ENCODE assay signal across 9 mouse cellular contexts in the genomic region with DNA sequence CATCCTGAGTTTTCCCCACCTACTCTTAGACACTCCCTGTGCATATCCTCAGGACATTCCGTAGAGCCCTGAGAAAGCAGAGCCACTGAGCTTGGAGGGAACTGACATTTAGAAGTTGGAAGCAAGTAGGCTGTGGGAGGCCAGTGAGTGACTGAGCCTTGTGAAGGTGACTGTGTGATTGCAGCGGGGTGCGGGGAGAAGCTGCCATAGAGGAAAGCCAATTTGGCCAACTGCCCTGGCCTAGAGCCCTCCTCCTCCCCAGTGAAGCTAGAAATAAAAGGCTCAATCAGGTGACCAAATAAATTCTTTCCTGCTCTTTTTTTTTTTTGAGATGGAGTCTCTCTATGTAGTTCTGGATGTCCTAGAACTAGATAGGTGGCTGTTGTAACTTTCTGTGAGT. TPM values are rescaled to one million over a fixed set of nuclear protein-coding genes. Genes with fewer than 3 reads are reported as not detected.
DNase-seq lines count a peak whose midpoint lies in the region; ATAC-seq and TF ChIP-seq lines count a peak whose summit lies in the region.
"Had no signal": no experiment of that assay in that cellular context is flagged by ENCODE, and none has a peak within 500 bp of the region (broad histone marks: within the 10 kb centered on the region; RNA-seq: fewer than 3 reads in every experiment).

No protein-coding gene starts in this region.

- no peak overlapping the region for H3K9ac ChIP-seq in MEL (ENCODE audit: control insufficient read depth, low read depth, low read length, poor library complexity, severe bottlenecking)
- H3K9ac ChIP-seq in intestine, embryonic 15.5 days: no peak overlapping the region
- peak overlapping the region; percentile 99 for H3K9ac ChIP-seq in liver, embryonic 12.5 days
- no peak overlapping the region for H3K9ac ChIP-seq in stomach, embryonic 16.5 days (ENCODE audit: low read length)
- H3K9ac ChIP-seq: hindbrain, embryonic 15.5 days had no signal

- DNase-seq in MEL (ENCODE audit: low read depth, low spot score): no peak
- peak; percentile 62 to 67 for DNase-seq in adrenal gland, adult 18-20 months (ENCODE audit: low spot score in 2 of 2)
- peak; percentile 87 for DNase-seq in gastrocnemius, adult 18-20 months (ENCODE audit: low spot score)
- no peak for DNase-seq in embryo, embryonic 10.5 days (ENCODE audit: low spot score)
- no peak for DNase-seq in MN1 (ENCODE audit: low spot score)

- ATAC-seq in intestine, embryonic 15.5 days: no peak
- ATAC-seq in liver, embryonic 12.5 days: no peak
- ATAC-seq in stomach, embryonic 16.5 days (ENCODE audit: insufficient read depth, low FRiP score): no peak

- no peak for TF ChIP-seq POLR2A in MEL (IDR thresholded peaks at IDR 0.05; ENCODE audit: control insufficient read depth in 1 of 2, insufficient read depth in 1 of 2, low read depth in 1 of 2, low read length in 2 of 2, poor library complexity in 1 of 2)

- peak overlapping the region; percentile 20 for H3K4me2 ChIP-seq in intestine, embryonic 15.5 days (replicated peaks)
- H3K4me2 ChIP-seq in liver, embryonic 12.5 days: peak overlapping the region; percentile 99
- H3K4me2 ChIP-seq in stomach, embryonic 16.5 days (ENCODE audit: low read depth, low read length): no peak overlapping the region
- H3K4me2 ChIP-seq: hindbrain, embryonic 15.5 days had no signal

- no peak for TF ChIP-seq RAD21 in MEL (IDR thresholded peaks at IDR 0.05; ENCODE audit: low read depth, low read length)

- H3K4me1 ChIP-seq in MEL (ENCODE audit: control insufficient read depth in 1 of 2, insufficient read depth in 2 of 2, low read length in 2 of 2): peaks cover 17 to 65% of the 10 kb centered on the region in 2 experiments
- H3K4me1 ChIP-seq in intestine, embryonic 15.5 days (replicated peaks): peaks cover 31% of the 10 kb centered on the region
- peaks cover 79% of the 10 kb centered on the region for H3K4me1 ChIP-seq in liver, embryonic 12.5 days
- peaks cover 29% of the 10 kb centered on the region for H3K4me1 ChIP-seq in stomach, embryonic 16.5 days (ENCODE audit: control insufficient read depth, insufficient read depth, low read length)

- peaks cover 3 to 61% of the 10 kb centered on the region in 2 experiments for H3K36me3 ChIP-seq in MEL (ENCODE audit: control insufficient read depth in 1 of 2, insufficient read depth in 2 of 2, low read length in 2 of 2)
- 0 out of 2 replicates have a peak, but pooled peaks cover 2% of the 10 kb centered on the region for H3K36me3 ChIP-seq in intestine, embryonic 15.5 days
- H3K36me3 ChIP-seq in liver, embryonic 12.5 days: peaks cover 79% of the 10 kb centered on the region
- H3K36me3 ChIP-seq in stomach, embryonic 16.5 days (ENCODE audit: control insufficient read depth, insufficient read depth, low read length): no peaks in the 10 kb centered on the region

- H3K79me2 ChIP-seq in MEL (ENCODE audit: control insufficient read depth, insufficient read depth, low read length, poor library complexity): peaks cover 38% of the 10 kb centered on the region

- no peak for TF ChIP-seq EP300 in MEL (IDR thresholded peaks at IDR 0.05; ENCODE audit: low read depth in 1 of 2, low read length in 2 of 2)

- peak overlapping the region; percentile 29 for H3K27ac ChIP-seq in MEL (ENCODE audit: control insufficient read depth, low read depth, low read length)
- 0 out of 2 replicates have a peak overlapping the region, but pooled peaks have one; percentile 1 for H3K27ac ChIP-seq in intestine, embryonic 15.5 days
- H3K27ac ChIP-seq in liver, embryonic 12.5 days: peak overlapping the region; percentile 100
- 0 out of 2 replicates have a peak overlapping the region, but pooled peaks have one; percentile 40 for H3K27ac ChIP-seq in stomach, embryonic 16.5 days (ENCODE audit: low read length)
- H3K27ac ChIP-seq: hindbrain, embryonic 15.5 days had no signal

- no peak overlapping the region for H3K4me3 ChIP-seq in MEL (ENCODE audit: control insufficient read depth in 1 of 2, insufficient read depth in 1 of 2, low read depth in 2 of 2, low read length in 2 of 2)
- H3K4me3 ChIP-seq in intestine, embryonic 15.5 days (replicated peaks): 0 out of 2 replicates have a peak overlapping the region, but pooled peaks have one; percentile 0
- peak overlapping the region; percentile 98 for H3K4me3 ChIP-seq in liver, embryonic 12.5 days
- H3K4me3 ChIP-seq in stomach, embryonic 16.5 days (replicated peaks; ENCODE audit: low read length): no peak overlapping the region
- H3K4me3 ChIP-seq: hindbrain, embryonic 15.5 days had no signal

- WGBS in intestine, embryonic 15.5 days: 48% methylated on average over 3 of the region's 3 CpGs
- WGBS in liver, embryonic 12.5 days (ENCODE audit: insufficient replicate concordance): 67% methylated on average over 3 of the region's 3 CpGs
- 58% methylated on average over 3 of the region's 3 CpGs for WGBS in stomach, embryonic 16.5 days

- H3K27me3 ChIP-seq in MEL (ENCODE audit: control insufficient read depth in 1 of 2, insufficient read depth in 2 of 2, low read length in 2 of 2): no peaks in the 10 kb centered on the region
- H3K27me3 ChIP-seq in intestine, embryonic 15.5 days (replicated peaks): no peaks in the 10 kb centered on the region
- H3K27me3 ChIP-seq in liver, embryonic 12.5 days (replicated peaks): no peaks in the 10 kb centered on the region
- H3K27me3 ChIP-seq in stomach, embryonic 16.5 days (ENCODE audit: control insufficient read depth, insufficient read depth, low read length): no peaks in the 10 kb centered on the region
- H3K27me3 ChIP-seq: hindbrain, embryonic 15.5 days had no signal

- H3K9me3 ChIP-seq in MEL (replicated peaks; ENCODE audit: insufficient read depth, low read length): no peaks in the 10 kb centered on the region
- no peaks in the 10 kb centered on the region for H3K9me3 ChIP-seq in intestine, embryonic 15.5 days
- no peaks in the 10 kb centered on the region for H3K9me3 ChIP-seq in liver, embryonic 12.5 days (replicated peaks)
- H3K9me3 ChIP-seq in stomach, embryonic 16.5 days (replicated peaks; ENCODE audit: control insufficient read depth, low read length): no peaks in the 10 kb centered on the region
- H3K9me3 ChIP-seq: hindbrain, embryonic 15.5 days had no signal

- no peak for TF ChIP-seq CTCF in MEL (IDR thresholded peaks at IDR 0.05 in 2 of 3, conservative IDR thresholded peaks at IDR 0.05 in 1 of 3; ENCODE audit: control insufficient read depth in 1 of 3, insufficient read depth in 1 of 3, low read depth in 2 of 3, low read length in 3 of 3, poor library complexity in 1 of 3, severe bottlenecking in 1 of 3)

RNA-seq across cellular contexts. Expression of a gene that starts 2.6 kb away (rescaled TPM):
- total RNA-seq in MEL (2012; rRNA removed): 29.4 and 36.6 TPM in 2 replicates
- 10 to 100 TPM in 1 of 2 experiments, not detected in 1; 37.7 TPM for polyA plus RNA-seq in MEL (2012; ENCODE audit: insufficient read depth in 1 of 2, insufficient read length in 2 of 2, low read depth in 1 of 2, low replicate concordance in 2 of 2, missing spikeins in 1 of 2)
- 10 to 100 TPM; 41.5 to 53.6 TPM for total RNA-seq in adrenal gland, adult 18-20 months (2021)
- total RNA-seq in gastrocnemius, adult 18-20 months (2021): 10 to 100 TPM; 25.5 to 31.0 TPM
- 64.4 and 78.1 TPM in 2 replicates for polyA plus RNA-seq in intestine, embryonic 15.5 days (2015; fragmentation: Nextera tagmentation; extraction: Ambion mirVana)
- polyA plus RNA-seq in liver, embryonic 12.5 days (2016; fragmentation: Nextera tagmentation; extraction: Ambion mirVana): 213 and 219 TPM in 2 replicates
- polyA plus RNA-seq in stomach, embryonic 16.5 days (2015; fragmentation: Nextera tagmentation; extraction: Ambion mirVana): 25.5 and 29.5 TPM in 2 replicates

RNA-seq across cellular contexts. Expression of a gene that starts 6.9 kb away (rescaled TPM):
- 37.8 and 41.6 TPM in 2 replicates for total RNA-seq in MEL (2012; rRNA removed)
- 10 to 100 TPM in 1 of 2 experiments, not detected in 1; 23.2 TPM for polyA plus RNA-seq in MEL (2012; ENCODE audit: insufficient read depth in 1 of 2, insufficient read length in 2 of 2, low read depth in 1 of 2, low replicate concordance in 2 of 2, missing spikeins in 1 of 2)
- 10 to 100 TPM; 14.2 to 22.6 TPM for total RNA-seq in adrenal gland, adult 18-20 months (2021)
- total RNA-seq in gastrocnemius, adult 18-20 months (2021): 1 to 10 TPM; 4.7 to 6.2 TPM
- polyA plus RNA-seq in intestine, embryonic 15.5 days (2015; fragmentation: Nextera tagmentation; extraction: Ambion mirVana): 16.0 and 16.3 TPM in 2 replicates
- 18.6 and 20.6 TPM in 2 replicates for polyA plus RNA-seq in liver, embryonic 12.5 days (2016; fragmentation: Nextera tagmentation; extraction: Ambion mirVana)
- 12.1 and 13.2 TPM in 2 replicates for polyA plus RNA-seq in stomach, embryonic 16.5 days (2015; fragmentation: Nextera tagmentation; extraction: Ambion mirVana)

RNA-seq across cellular contexts. Expression of a gene that starts 44.4 kb away (rescaled TPM):
- 55.4 and 65.2 TPM in 2 replicates for total RNA-seq in MEL (2012; rRNA removed)
- 10 to 100 TPM; 83.0 to 89.6 TPM for polyA plus RNA-seq in MEL (2012; ENCODE audit: insufficient read depth in 1 of 2, insufficient read length in 2 of 2, low read depth in 1 of 2, low replicate concordance in 2 of 2, missing spikeins in 1 of 2)
- 10 to 100 TPM; 75.4 to 83.9 TPM for total RNA-seq in adrenal gland, adult 18-20 months (2021)
- 10 to 100 TPM; 31.6 to 32.4 TPM for total RNA-seq in gastrocnemius, adult 18-20 months (2021)
- polyA plus RNA-seq in intestine, embryonic 15.5 days (2015; fragmentation: Nextera tagmentation; extraction: Ambion mirVana): 78.7 and 83.1 TPM in 2 replicates
- polyA plus RNA-seq in liver, embryonic 12.5 days (2016; fragmentation: Nextera tagmentation; extraction: Ambion mirVana): 75.5 and 76.8 TPM in 2 replicates
- polyA plus RNA-seq in stomach, embryonic 16.5 days (2015; fragmentation: Nextera tagmentation; extraction: Ambion mirVana): 52.2 and 60.3 TPM in 2 replicates

RNA-seq across cellular contexts. Expression of a gene that starts 53.8 kb away (rescaled TPM):
- total RNA-seq in MEL (2012; rRNA removed): 11.5 and 14.9 TPM in 2 replicates
- 10 to 100 TPM in 1 of 2 experiments, not detected in 1; 27.1 TPM for polyA plus RNA-seq in MEL (2012; ENCODE audit: insufficient read depth in 1 of 2, insufficient read length in 2 of 2, low read depth in 1 of 2, low replicate concordance in 2 of 2, missing spikeins in 1 of 2)
- 10 to 100 TPM in 1 of 2 experiments, 1 to 10 TPM in 1; 9.4 to 11.6 TPM for total RNA-seq in adrenal gland, adult 18-20 months (2021)
- 1 to 10 TPM; 1.4 to 2.4 TPM for total RNA-seq in gastrocnemius, adult 18-20 months (2021)
- polyA plus RNA-seq in intestine, embryonic 15.5 days (2015; fragmentation: Nextera tagmentation; extraction: Ambion mirVana): 7.6 and 7.8 TPM in 2 replicates
- 7.6 TPM in 2 replicates for polyA plus RNA-seq in liver, embryonic 12.5 days (2016; fragmentation: Nextera tagmentation; extraction: Ambion mirVana)
- 7.7 and 8.0 TPM in 2 replicates for polyA plus RNA-seq in stomach, embryonic 16.5 days (2015; fragmentation: Nextera tagmentation; extraction: Ambion mirVana)

RNA-seq across cellular contexts. Expression of a gene that starts 53.9 kb away (rescaled TPM):
- total RNA-seq in MEL (2012; rRNA removed): 2.5 and 2.7 TPM in 2 replicates
- 1 to 10 TPM in 1 of 2 experiments, not detected in 1; 3.5 TPM for polyA plus RNA-seq in MEL (2012; ENCODE audit: insufficient read depth in 1 of 2, insufficient read length in 2 of 2, low read depth in 1 of 2, low replicate concordance in 2 of 2, missing spikeins in 1 of 2)
- total RNA-seq in adrenal gland, adult 18-20 months (2021): 1 to 10 TPM; 7.7 to 7.9 TPM
- 1 to 10 TPM; 3.8 to 5.9 TPM for total RNA-seq in gastrocnemius, adult 18-20 months (2021)
- polyA plus RNA-seq in intestine, embryonic 15.5 days (2015; fragmentation: Nextera tagmentation; extraction: Ambion mirVana): 2.8 and 3.4 TPM in 2 replicates
- polyA plus RNA-seq in liver, embryonic 12.5 days (2016; fragmentation: Nextera tagmentation; extraction: Ambion mirVana): 2.6 and 3.2 TPM in 2 replicates
- 2.5 and 3.1 TPM in 2 replicates for polyA plus RNA-seq in stomach, embryonic 16.5 days (2015; fragmentation: Nextera tagmentation; extraction: Ambion mirVana)

Comparison
In these comparisons a context has a peak if more than half of its experiments do, and no peak if none do; other contexts are left out.
1. DNase-seq: peak in adrenal gland, adult 18-20 months (2 of 2) and gastrocnemius, adult 18-20 months (single experiment); none in MEL (single experiment), embryo, embryonic 10.5 days (single experiment) and MN1 (single experiment).
2. H3K27ac ChIP-seq: peak in every context shown above with its lines; median percentile 100 in liver, embryonic 12.5 days; 40 in stomach, embryonic 16.5 days; 29 in MEL; 1 in intestine, embryonic 15.5 days.
3. H3K4me3 ChIP-seq: peak in intestine, embryonic 15.5 days (single experiment) and liver, embryonic 12.5 days (single experiment); none in MEL (0 of 2) and stomach, embryonic 16.5 days (single experiment).